In genomic region chr15:77844955-77845635, GRCm38 (mm10) we compare ENCODE assay signal across 16 mouse cellular contexts. TPM values are rescaled to one million over a fixed set of nuclear protein-coding genes. Genes with fewer than 3 reads are reported as not detected.
DNase-seq lines count a peak whose midpoint lies in the region; ATAC-seq and TF ChIP-seq lines count a peak whose summit lies in the region.
"Had no signal": no experiment of that assay in that cellular context is flagged by ENCODE, and none has a peak within 500 bp of the region (broad histone marks: within the 10 kb centered on the region; RNA-seq: fewer than 3 reads in every experiment).

No protein-coding gene starts in this region.

- intact Hi-C loops in heart, postnatal 10 days (cut with DNase I) = loop anchor here (5.0 kb wide), 1 partner anchor 67 kb away; no protein-coding TSS in a partner anchor
- intact Hi-C loops in left cerebral cortex, adult 2 months (cut with DNase I) = loop anchor here (5.0 kb wide), 4 partner anchors 42 to 72 kb away; no protein-coding TSS in a partner anchor

- H3K9ac ChIP-seq in liver, adult 2 months (ENCODE audit: low read depth, low read length) = no peak overlapping the region
- H3K9ac ChIP-seq in liver, embryonic 11.5 days (ENCODE audit: low read depth, low read length) = no peak overlapping the region
- peak overlapping the region; percentile 33; the same call in 1 of the 2 replicates for H3K9ac ChIP-seq in ES-E14 (ENCODE audit: insufficient read depth, low read depth, low read length, poor library complexity, severe bottlenecking)
- no peak overlapping the region for H3K9ac ChIP-seq in intestine, embryonic 15.5 days
- H3K9ac ChIP-seq: lung, embryonic 14.5 days had no signal

- peaks cover 4% of the 10 kb centered on the region for H3K4me1 ChIP-seq in liver, adult 2 months (ENCODE audit: control insufficient read depth, insufficient read depth, low read length)
- peaks cover 17% of the 10 kb centered on the region for H3K4me1 ChIP-seq in liver, embryonic 11.5 days (replicated peaks; ENCODE audit: control insufficient read depth, insufficient read depth, low read length)
- peaks cover 22 to 23% of the 10 kb centered on the region in 2 experiments for H3K4me1 ChIP-seq in ES-E14 (ENCODE audit: control insufficient read depth in 2 of 2, insufficient read depth in 2 of 2, low read length in 2 of 2, poor library complexity in 1 of 2)
- peaks cover 17% of the 10 kb centered on the region for H3K4me1 ChIP-seq in intestine, embryonic 15.5 days (replicated peaks)

- no peaks in the 10 kb centered on the region for H3K27me3 ChIP-seq in liver, adult 2 months (ENCODE audit: control insufficient read depth, insufficient read depth, low read length)
- no peaks in the 10 kb centered on the region for H3K27me3 ChIP-seq in liver, embryonic 11.5 days (replicated peaks; ENCODE audit: control insufficient read depth, insufficient read depth, low read length)
- no peaks in the 10 kb centered on the region for H3K27me3 ChIP-seq in intestine, embryonic 15.5 days (replicated peaks)

- no peak overlapping the region for H3K27ac ChIP-seq in liver, adult 2 months (replicated peaks; ENCODE audit: insufficient read depth, low read depth, low read length)
- H3K27ac ChIP-seq in liver, embryonic 11.5 days (ENCODE audit: low read depth, low read length) = no peak overlapping the region
- H3K27ac ChIP-seq in ES-E14 (ENCODE audit: insufficient read depth, low read depth, low read length, poor library complexity, severe bottlenecking) = no peak overlapping the region
- H3K27ac ChIP-seq in intestine, embryonic 15.5 days = no peak overlapping the region
- no peak overlapping the region for H3K27ac ChIP-seq in left cerebral cortex, adult 2 months
- H3K27ac ChIP-seq: forebrain, embryonic 10.5 days; hindbrain, embryonic 10.5 days had no signal

- peak; percentile 93 for DNase-seq in heart, adult 11 months
- no peak for DNase-seq in heart, postnatal 10 days
- peak; percentile 95 for DNase-seq in liver, adult 2 months (ENCODE audit: extremely low read depth, low read depth, low spot score)
- DNase-seq in liver, embryonic 11.5 days (ENCODE audit: low spot score) = no peak
- DNase-seq in ES-E14 (ENCODE audit: low read depth, low spot score) = no peak
- peak; percentile 68 for DNase-seq in brain, adult 2 months (ENCODE audit: low read depth, low spot score)
- DNase-seq in left cerebral cortex, adult 2 months (ENCODE audit: extremely low spot score in 1 of 2, low spot score in 2 of 2) = no peak
- DNase-seq: gastrocnemius, postnatal 36 days; lung, embryonic 14.5 days; midbrain, embryonic 14.5 days; right cerebral cortex, postnatal 14 days had no signal

- peaks cover 10% of the 10 kb centered on the region for H3K79me2 ChIP-seq in liver, adult 2 months (ENCODE audit: control insufficient read depth, insufficient read depth, low read length)

- H3K9me3 ChIP-seq in liver, embryonic 11.5 days (ENCODE audit: control insufficient read depth, low read length) = no peaks in the 10 kb centered on the region
- no peaks in the 10 kb centered on the region for H3K9me3 ChIP-seq in ES-E14 (ENCODE audit: control insufficient read depth, insufficient read depth, low read depth, low read length)
- H3K9me3 ChIP-seq in intestine, embryonic 15.5 days = no peaks in the 10 kb centered on the region
- H3K9me3 ChIP-seq: forebrain, embryonic 10.5 days; G1E; hindbrain, embryonic 10.5 days had no signal

- H3K4me3 ChIP-seq in liver, adult 2 months (ENCODE audit: insufficient read depth, low read depth, low read length) = no peak overlapping the region
- no peak overlapping the region for H3K4me3 ChIP-seq in liver, embryonic 11.5 days (ENCODE audit: low read depth, low read length)
- peak overlapping the region; percentile 33 to 39; a peak in 2 of 4 replicates for H3K4me3 ChIP-seq in ES-E14 (ENCODE audit: insufficient read depth in 1 of 2, low read depth in 1 of 2, low read length in 2 of 2, poor library complexity in 1 of 2, severe bottlenecking in 1 of 2)
- H3K4me3 ChIP-seq in intestine, embryonic 15.5 days (replicated peaks) = no peak overlapping the region
- H3K4me3 ChIP-seq in left cerebral cortex, adult 2 months = no peak overlapping the region
- H3K4me3 ChIP-seq: forebrain, embryonic 10.5 days; hindbrain, embryonic 10.5 days had no signal

- TF ChIP-seq POLR2A in liver, adult 2 months (IDR thresholded peaks at IDR 0.05; ENCODE audit: extremely low read depth, insufficient read depth, low read length) = no peak

- in situ Hi-C loops in ES-E14 (cut with MboI; ENCODE audit: low sequenced_read_pairs in 2 of 2, unreplicated experiment in 2 of 2) = no loop called here

- ATAC-seq in liver, embryonic 11.5 days (replicated peaks; ENCODE audit: low FRiP score) = no peak
- no peak for ATAC-seq in intestine, embryonic 15.5 days
- ATAC-seq: intestine, postnatal 0 days had no signal

- no peaks in the 10 kb centered on the region for H3K36me3 ChIP-seq in liver, adult 2 months (ENCODE audit: control insufficient read depth, insufficient read depth, low read length)
- H3K36me3 ChIP-seq in liver, embryonic 11.5 days (ENCODE audit: control insufficient read depth, insufficient read depth, low read length) = no peaks in the 10 kb centered on the region
- H3K36me3 ChIP-seq in ES-E14 (ENCODE audit: control insufficient read depth, insufficient read depth, low read length, poor library complexity, severe bottlenecking) = no peaks in the 10 kb centered on the region
- H3K36me3 ChIP-seq in intestine, embryonic 15.5 days = no peaks in the 10 kb centered on the region
- H3K36me3 ChIP-seq: forebrain, embryonic 10.5 days; G1E; hindbrain, embryonic 10.5 days had no signal

- 43% methylated on average over 16 of the region's 16 CpGs for WGBS in liver, adult 2 months
- 84% methylated on average over 16 of the region's 16 CpGs for WGBS in liver, embryonic 11.5 days
- WGBS in intestine, embryonic 15.5 days = 87% methylated on average over 16 of the region's 16 CpGs

- TF ChIP-seq CTCF in liver, adult 2 months (IDR thresholded peaks at IDR 0.05; ENCODE audit: low read depth, low read length) = no peak
- no peak for TF ChIP-seq CTCF in left cerebral cortex, adult 2 months (IDR thresholded peaks at IDR 0.05)

- H3K4me2 ChIP-seq in liver, embryonic 11.5 days = no peak overlapping the region
- H3K4me2 ChIP-seq in intestine, embryonic 15.5 days (replicated peaks) = no peak overlapping the region
- H3K4me2 ChIP-seq: lung, embryonic 14.5 days had no signal

TF ChIP-seq in ES-E14, 5 proteins besides CTCF, POLR2A, EP300 and RAD21:
- TF ChIP-seq ZNF384 (IDR thresholded peaks at IDR 0.05; ENCODE audit: low read depth, low read length) (peak; percentile 52; the same call in 1 of the 2 replicates), ZC3H11A (IDR thresholded peaks at IDR 0.05; ENCODE audit: borderline replicate concordance, low read depth, low read length) (no peak)

RNA-seq across cellular contexts. Expression of gene Myh9, which starts 3.1 kb away (rescaled TPM):
- total RNA-seq in heart, postnatal 10 days (2021) = 100 to 1,000 TPM; 206 to 221 TPM
- 54.4 and 69.5 TPM in 2 replicates for total RNA-seq in liver, adult 2 months (2014; rRNA removed)
- 22.5 and 24.1 TPM in 2 replicates for polyA plus RNA-seq in liver, adult 2 months (2012; rRNA removed)
- polyA plus RNA-seq in liver, embryonic 11.5 days (2014; fragmentation: Nextera tagmentation; extraction: Ambion mirVana) = 49.8 and 53.0 TPM in 2 replicates
- total RNA-seq in ES-E14 (2012; rRNA removed) = 146 and 152 TPM in 2 replicates
- polyA plus RNA-seq in intestine, embryonic 15.5 days (2015; fragmentation: Nextera tagmentation; extraction: Ambion mirVana) = 51.6 and 52.9 TPM in 2 replicates
- total RNA-seq in left cerebral cortex, adult 2 months (2021) = 10 to 100 TPM; 81.2 to 91.4 TPM

Comparison
In these comparisons a context has a peak if more than half of its experiments do, and no peak if none do; other contexts are left out.
1. DNase-seq: peak in heart, adult 11 months (single experiment), liver, adult 2 months (single experiment) and brain, adult 2 months (single experiment); none in heart, postnatal 10 days (0 of 2), liver, embryonic 11.5 days (single experiment), ES-E14 (single experiment) and left cerebral cortex, adult 2 months (0 of 2).
2. H3K4me3 ChIP-seq: peak in ES-E14 (2 of 2); none in liver, adult 2 months (single experiment), liver, embryonic 11.5 days (single experiment), intestine, embryonic 15.5 days (single experiment) and left cerebral cortex, adult 2 months (single experiment).